Mouse (Mus musculus): ENCODE measurements at regions not wholly inside any gene's neighbourhood (a gene's known extent, or its start where the extent isn't known, plus 50 kb on each side); places are given as distances from the start of the nearest gene placed in this dataset.

- peak; percentile 27; the same call in 1 of the 2 replicates for TF ChIP-seq CTCF (IDR thresholded peaks at IDR 0.05; ENCODE audit: borderline replicate concordance, extremely low read depth, insufficient read depth, insufficient read length)
- TF ChIP-seq POLR2A (IDR thresholded peaks at IDR 0.05; ENCODE audit: borderline replicate concordance, extremely low read depth, insufficient read depth, insufficient read length, poor library complexity, severe bottlenecking) = no peak
- DNase-seq (ENCODE audit: low read depth) = peak; percentile 87
Observed at GRCm38 (mm10) chr2:56025059-56025458, 589.3 kb downstream of the Kcnj3 start.

GRCm38 (mm10) chr2:56028958-56029357 is 593.2 kb downstream of the Kcnj3 start:
- TF ChIP-seq CTCF (IDR thresholded peaks at IDR 0.05; ENCODE audit: borderline replicate concordance, extremely low read depth, insufficient read depth, insufficient read length) = no peak
- TF ChIP-seq POLR2A (IDR thresholded peaks at IDR 0.05; ENCODE audit: borderline replicate concordance, extremely low read depth, insufficient read depth, insufficient read length, poor library complexity, severe bottlenecking) = no peak
- DNase-seq (ENCODE audit: low read depth) = no peak
